In genomic region chr4:10912611-10913301, GRCm38 (mm10) we compare ENCODE assay signal across 8 mouse cellular contexts. TPM values are rescaled to one million over a fixed set of nuclear protein-coding genes. Genes with fewer than 3 reads are reported as not detected.
DNase-seq lines count a peak whose midpoint lies in the region; ATAC-seq and TF ChIP-seq lines count a peak whose summit lies in the region.

No protein-coding gene starts in this region.

- H3K9ac ChIP-seq in heart, embryonic 16.5 days (ENCODE audit: low read length) = no peak overlapping the region
- no peak overlapping the region for H3K9ac ChIP-seq in liver, embryonic 13.5 days
- no peak overlapping the region for H3K9ac ChIP-seq in neural tube, embryonic 12.5 days
- no peak overlapping the region for H3K9ac ChIP-seq in stomach, postnatal 0 days (ENCODE audit: low read length)

- DNase-seq in brain, embryonic 14.5 days (ENCODE audit: low read depth) = peak; percentile 91
- peak; percentile 92 for DNase-seq in kidney, postnatal 14 days
- peak; percentile 72 for DNase-seq in liver, embryonic 13.5 days
- peak; percentile 88 for DNase-seq in stomach, postnatal 0 days (ENCODE audit: low spot score)

- no peak overlapping the region for H3K27ac ChIP-seq in heart, embryonic 16.5 days (ENCODE audit: low read length)
- no peak overlapping the region for H3K27ac ChIP-seq in liver, embryonic 13.5 days
- H3K27ac ChIP-seq in neural tube, embryonic 12.5 days = no peak overlapping the region
- H3K27ac ChIP-seq in stomach, postnatal 0 days (replicated peaks) = no peak overlapping the region

- peak; percentile 99 for ATAC-seq in CD4-positive, CD25-positive, alpha-beta regulatory T cell, adult 4 months
- peak; percentile 56 for ATAC-seq in erythroid progenitor cell, adult 5-6 weeks (replicated peaks; ENCODE audit: low FRiP score, poor library complexity, severe bottlenecking)
- ATAC-seq in heart, embryonic 16.5 days (replicated peaks; ENCODE audit: extremely low read depth, insufficient read depth, low FRiP score) = peak; percentile 81
- ATAC-seq in liver, embryonic 13.5 days (ENCODE audit: low read depth) = 0 out of 2 replicates have a peak, but pooled peaks have one; percentile 21
- peak; percentile 91 for ATAC-seq in neural tube, embryonic 12.5 days (ENCODE audit: low FRiP score, low read depth)
- peak; percentile 87 for ATAC-seq in stomach, postnatal 0 days (ENCODE audit: low FRiP score, low TSS enrichment)

- TF ChIP-seq CTCF in brain, embryonic 14.5 days (IDR thresholded peaks at IDR 0.05; ENCODE audit: borderline replicate concordance, extremely low read depth, insufficient read depth, insufficient read length) = peak; percentile 84; the same call in 1 of the 2 replicates
- TF ChIP-seq CTCF in stomach, postnatal 0 days (IDR thresholded peaks at IDR 0.05; ENCODE audit: low read depth) = peak; percentile 89

- WGBS in heart, embryonic 16.5 days = 30% methylated on average over 7 of the region's 7 CpGs
- WGBS in liver, embryonic 13.5 days (ENCODE audit: insufficient replicate concordance) = 34% methylated on average over 7 of the region's 7 CpGs
- WGBS in neural tube, embryonic 12.5 days = 32% methylated on average over 7 of the region's 7 CpGs
- 30% methylated on average over 7 of the region's 7 CpGs for WGBS in stomach, postnatal 0 days

- no peaks in the 10 kb centered on the region for H3K27me3 ChIP-seq in heart, embryonic 16.5 days (ENCODE audit: control insufficient read depth, insufficient read depth, low read length)
- no peaks in the 10 kb centered on the region for H3K27me3 ChIP-seq in liver, embryonic 13.5 days
- 0 out of 2 replicates have a peak, but pooled peaks cover 3% of the 10 kb centered on the region for H3K27me3 ChIP-seq in neural tube, embryonic 12.5 days (replicated peaks)
- H3K27me3 ChIP-seq in stomach, postnatal 0 days (ENCODE audit: control insufficient read depth, insufficient read depth, low read length) = no peaks in the 10 kb centered on the region

- H3K9me3 ChIP-seq in heart, embryonic 16.5 days (replicated peaks; ENCODE audit: control insufficient read depth, low read length) = 0 out of 2 replicates have a peak, but pooled peaks cover 2% of the 10 kb centered on the region
- H3K9me3 ChIP-seq in liver, embryonic 13.5 days (replicated peaks) = no peaks in the 10 kb centered on the region
- H3K9me3 ChIP-seq in neural tube, embryonic 12.5 days = no peaks in the 10 kb centered on the region
- H3K9me3 ChIP-seq in stomach, postnatal 0 days (ENCODE audit: control insufficient read depth, low read length) = no peaks in the 10 kb centered on the region

- TF ChIP-seq POLR2A in brain, embryonic 14.5 days (IDR thresholded peaks at IDR 0.05; ENCODE audit: borderline replicate concordance, extremely low read depth, insufficient read depth, insufficient read length, poor library complexity, severe bottlenecking) = no peak

- H3K36me3 ChIP-seq in heart, embryonic 16.5 days (ENCODE audit: control insufficient read depth, insufficient read depth) = no peaks in the 10 kb centered on the region
- H3K36me3 ChIP-seq in liver, embryonic 13.5 days = no peaks in the 10 kb centered on the region
- no peaks in the 10 kb centered on the region for H3K36me3 ChIP-seq in neural tube, embryonic 12.5 days
- no peaks in the 10 kb centered on the region for H3K36me3 ChIP-seq in stomach, postnatal 0 days (ENCODE audit: control insufficient read depth, insufficient read depth, low read length)

- TF ChIP-seq EP300 in stomach, postnatal 0 days (optimal IDR thresholded peaks at IDR 0.05) = no peak

- no peak overlapping the region for H3K4me2 ChIP-seq in heart, embryonic 16.5 days (ENCODE audit: low read depth, low read length)
- no peak overlapping the region for H3K4me2 ChIP-seq in liver, embryonic 13.5 days
- H3K4me2 ChIP-seq in neural tube, embryonic 12.5 days (replicated peaks) = no peak overlapping the region
- no peak overlapping the region for H3K4me2 ChIP-seq in stomach, postnatal 0 days (replicated peaks; ENCODE audit: low read depth)

- no peaks in the 10 kb centered on the region for H3K4me1 ChIP-seq in heart, embryonic 16.5 days (ENCODE audit: control insufficient read depth, insufficient read depth, low read length)
- H3K4me1 ChIP-seq in liver, embryonic 13.5 days (replicated peaks) = peaks cover 49% of the 10 kb centered on the region
- H3K4me1 ChIP-seq in neural tube, embryonic 12.5 days = no peaks in the 10 kb centered on the region
- no peaks in the 10 kb centered on the region for H3K4me1 ChIP-seq in stomach, postnatal 0 days (replicated peaks; ENCODE audit: control insufficient read depth, insufficient read depth)

- H3K4me3 ChIP-seq in heart, embryonic 16.5 days (ENCODE audit: low read length) = no peak overlapping the region
- no peak overlapping the region for H3K4me3 ChIP-seq in liver, embryonic 13.5 days (replicated peaks)
- no peak overlapping the region for H3K4me3 ChIP-seq in neural tube, embryonic 12.5 days
- no peak overlapping the region for H3K4me3 ChIP-seq in stomach, postnatal 0 days (ENCODE audit: low read depth, low read length)

RNA-seq across cellular contexts. Expression of gene 2610301B20Rik, which starts 38.5 kb away (rescaled TPM):
- 1 to 10 TPM; 6.6 to 8.0 TPM for polyA plus RNA-seq in CD4-positive, CD25-positive, alpha-beta regulatory T cell, adult 4 months (2017; shearing (Covaris generic))
- 32.7 and 36.8 TPM in 2 replicates for polyA plus RNA-seq in brain, embryonic 14.5 days (2012; rRNA removed)
- 15.1 and 22.6 TPM in 2 replicates for total RNA-seq in erythroid progenitor cell, adult 5-6 weeks (2015; ENCODE audit: low replicate concordance)
- total RNA-seq in erythroid progenitor cell, adult 5-6 weeks (2017; ENCODE audit: low replicate concordance) = 6.0 and 6.2 TPM in 2 replicates
- polyA plus RNA-seq in heart, embryonic 16.5 days (2015; fragmentation: Nextera tagmentation; extraction: Ambion mirVana) = 22.1 and 25.2 TPM in 2 replicates
- 11.6 and 16.3 TPM in 2 replicates for polyA plus RNA-seq in liver, embryonic 13.5 days (2015; fragmentation: Nextera tagmentation; extraction: Ambion mirVana)
- 38.0 and 42.8 TPM in 2 replicates for polyA plus RNA-seq in neural tube, embryonic 12.5 days (2016; fragmentation: Nextera tagmentation; extraction: Ambion mirVana)
- 14.2 and 15.0 TPM in 2 replicates for polyA plus RNA-seq in stomach, postnatal 0 days (2015; fragmentation: Nextera tagmentation; extraction: Ambion mirVana)

Comparison
In these comparisons a context has a peak if more than half of its experiments do, and no peak if none do; other contexts are left out.
1. ATAC-seq: peak in every context shown above with its lines; median percentile 99 in CD4-positive, CD25-positive, alpha-beta regulatory T cell, adult 4 months; 91 in neural tube, embryonic 12.5 days; 87 in stomach, postnatal 0 days; 81 in heart, embryonic 16.5 days; 56 in erythroid progenitor cell, adult 5-6 weeks; 21 in liver, embryonic 13.5 days.